Mouse (Mus musculus): ENCODE data around the gene Krt87. TPM values are rescaled to one million over a fixed set of nuclear protein-coding genes. Genes with fewer than 3 reads are reported as not detected.

The Krt87 gene
- polyA plus RNA-seq, 1 experiment: not detected

DNA sequence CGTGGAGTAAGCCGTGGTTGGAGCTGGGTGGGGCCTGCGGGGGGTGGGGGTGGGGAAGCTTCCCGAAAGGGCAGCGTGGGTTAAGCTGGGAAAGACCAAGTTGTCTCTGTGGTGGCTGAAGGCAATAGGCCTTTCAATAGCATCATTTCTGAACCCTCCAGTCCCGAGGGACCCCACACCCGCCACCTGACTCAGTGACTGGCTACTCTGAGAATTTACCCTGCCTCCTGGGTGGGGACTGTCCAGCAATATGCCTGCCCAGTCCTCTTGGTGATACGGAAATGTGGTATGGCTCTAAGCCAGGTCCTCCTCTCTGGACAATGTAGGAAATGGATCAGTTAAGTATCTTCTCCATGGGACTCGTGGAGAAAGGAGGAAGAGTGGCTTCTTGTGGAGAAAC lies 56.8 kb downstream of the Krt87 start:
- H3K4me3 ChIP-seq (ENCODE audit: insufficient read depth, low read length): no peak overlapping the region
- TF ChIP-seq POLR2A (IDR thresholded peaks at IDR 0.05; ENCODE audit: extremely low read depth, insufficient read depth, low read length) (no peak), CTCF (IDR thresholded peaks at IDR 0.05; ENCODE audit: extremely low read depth, insufficient read depth, low read length) (no peak)
- H3K4me1 ChIP-seq (ENCODE audit: control insufficient read depth, insufficient read depth, low read length): peaks cover 2% of the 10 kb centered on the region; the same call in 1 of the 2 replicates
- no peak overlapping the region for H3K27ac ChIP-seq (ENCODE audit: insufficient read depth, low read length)

Other genes with a start within 250 kb of the Krt87 start
- gene Grasp, start 214.6 kb downstream of the Krt87 start, polyA plus RNA-seq (2012; rRNA removed): 39.7 and 41.0 TPM in 2 replicates
- 76.6 and 103 TPM in 2 replicates for gene Nr4a1, start 184.5 kb downstream of the Krt87 start, polyA plus RNA-seq (2012; rRNA removed)
- 55.3 and 56.0 TPM in 2 replicates for gene Atg101, start 154.5 kb downstream of the Krt87 start, polyA plus RNA-seq (2012; rRNA removed)
- 0.13 and 0.23 TPM in 2 replicates for gene 6030408B16Rik, start 145.6 kb downstream of the Krt87 start, polyA plus RNA-seq (2012; rRNA removed)
- 5.7 and 6.2 TPM in 2 replicates for gene Krt80, start 68.6 kb downstream of the Krt87 start, polyA plus RNA-seq (2012; rRNA removed)
- 0.33 and 0.36 TPM in 2 replicates for gene Krt7, start 27.8 kb downstream of the Krt87 start, polyA plus RNA-seq (2012; rRNA removed)
- gene Krt88, start 8.9 kb upstream of the Krt87 start, polyA plus RNA-seq (2012; rRNA removed): 0.13 TPM in 1 of 2 replicates, not detected in the other
- gene Krt81, start 24.9 kb upstream of the Krt87 start, polyA plus RNA-seq (2012; rRNA removed): not detected in 2 replicates
- not detected in 2 replicates for gene Krt86, start 34.7 kb upstream of the Krt87 start, polyA plus RNA-seq (2012; rRNA removed)
- gene Krt83, start 52.7 kb upstream of the Krt87 start, polyA plus RNA-seq (2012; rRNA removed): not detected in 2 replicates
- not detected in 2 replicates for gene Gm49425, start 78.5 kb upstream of the Krt87 start, polyA plus RNA-seq (2012; rRNA removed)
- gene Krt84, start 94.0 kb upstream of the Krt87 start, polyA plus RNA-seq (2012; rRNA removed): not detected in 2 replicates
- not detected in 2 replicates for gene Krt82, start 111.9 kb upstream of the Krt87 start, polyA plus RNA-seq (2012; rRNA removed)
- gene Krt90, start 124.1 kb upstream of the Krt87 start, polyA plus RNA-seq (2012; rRNA removed): 0.04 TPM in 1 of 2 replicates, not detected in the other
- gene Krt75, start 135.1 kb upstream of the Krt87 start, polyA plus RNA-seq (2012; rRNA removed): not detected in 2 replicates
- gene Gm5414, start 189.4 kb upstream of the Krt87 start, polyA plus RNA-seq (2012; rRNA removed): not detected in 2 replicates
- gene Gm5478, start 208.6 kb upstream of the Krt87 start, polyA plus RNA-seq (2012; rRNA removed): not detected in 2 replicates
- gene Krt6b, start 241.5 kb upstream of the Krt87 start, polyA plus RNA-seq (2012; rRNA removed): not detected in 2 replicates